Mouse (Mus musculus) cortical plate, adult 2 months (tissue): ENCODE results near the gene Lipc.

Experiments used
- CTCF ChIP-seq: fragments of 200-500 bp; IDR thresholded peaks from 2 replicates; pipeline ENCODE4 v1.5.1; 2011; ENCODE audit warnings: mild to moderate bottlenecking, control low read depth, low read length; ENCODE audit not compliant: insufficient read depth; ENCODE audit errors: extremely low read depth
- POLR2A ChIP-seq: fragments of 200-500 bp; IDR thresholded peaks from 2 replicates; pipeline ENCODE4 v1.6.1; 2011; ENCODE audit warnings: mild to moderate bottlenecking, low read length, control low read depth; ENCODE audit not compliant: insufficient read depth; ENCODE audit errors: extremely low read depth

DNA sequence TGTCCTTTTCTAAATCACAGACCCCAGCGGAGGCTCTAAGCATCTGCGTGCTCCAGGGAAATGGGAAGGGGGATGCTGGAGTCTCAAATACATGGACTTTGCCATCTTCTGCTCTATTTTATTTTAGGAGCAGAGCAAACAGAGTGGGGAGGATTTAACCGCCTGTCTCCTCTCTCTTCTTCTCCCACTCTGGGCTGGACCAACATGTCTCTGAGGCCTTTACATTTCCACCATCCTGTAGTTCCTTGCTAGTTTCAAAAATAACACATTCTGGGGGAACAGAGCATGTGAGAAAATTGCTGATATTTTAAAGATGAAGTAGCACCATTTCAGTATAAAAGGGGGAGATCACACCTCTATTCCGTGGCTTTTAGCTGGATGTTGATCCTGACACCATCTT lies 47.1 kb upstream of the Lipc start:
- TF ChIP-seq POLR2A (no peak), CTCF (no peak)
